Mouse (Mus musculus): ENCODE results near the gene Ergic1. TPM values are rescaled to one million over a fixed set of nuclear protein-coding genes. Genes with fewer than 3 reads are reported as not detected.

Gene Ergic1
- polyA plus RNA-seq, 1 experiment from 2014 or later: 89.6 TPM

- H3K9me3 ChIP-seq: no peaks in the 10 kb centered on the region
- H3K27me3 ChIP-seq: no peaks in the 10 kb centered on the region
- no peak overlapping the region for H3K9ac ChIP-seq (replicated peaks)
- ATAC-seq (ENCODE audit: low FRiP score, low read depth): no peak
- peaks cover 16% of the 10 kb centered on the region for H3K4me1 ChIP-seq
- H3K4me2 ChIP-seq (replicated peaks): no peak overlapping the region
- peaks cover 83% of the 10 kb centered on the region for H3K36me3 ChIP-seq
- no peak overlapping the region for H3K27ac ChIP-seq (replicated peaks)
- no peak overlapping the region for H3K4me3 ChIP-seq
- WGBS: 96% methylated on average over 8 of the region's 8 CpGs
These were observed 82.2 kb downstream of the Ergic1 start for GRCm38 (mm10) chr17:26643456-26643855.

- Histone ChIP-seq H3K4me2 (replicated peaks) (no peak overlapping the region), H3K9me3 (no peaks in the 10 kb centered on the region), H3K4me1 (peaks cover 16% of the 10 kb centered on the region), H3K27ac (replicated peaks) (peak overlapping the region; percentile 68), H3K36me3 (peaks cover 84% of the 10 kb centered on the region), H3K27me3 (no peaks in the 10 kb centered on the region), H3K9ac (replicated peaks) (no peak overlapping the region), H3K4me3 (no peak overlapping the region)
- no peak for ATAC-seq (ENCODE audit: low FRiP score, low read depth)
- WGBS: 97% methylated on average over 2 of the region's 2 CpGs
These were observed 82.7 kb downstream of the Ergic1 start for GRCm38 (mm10) chr17:26643993-26644392.

GRCm38 (mm10) chr17:26644509-26645410 lies 83.5 kb downstream of the Ergic1 start:
- ATAC-seq (ENCODE audit: low FRiP score, low read depth): peak; percentile 81
- Histone ChIP-seq H3K36me3 (peaks cover 84% of the 10 kb centered on the region), H3K27me3 (no peaks in the 10 kb centered on the region), H3K9me3 (no peaks in the 10 kb centered on the region), H3K4me1 (peaks cover 16% of the 10 kb centered on the region), H3K9ac (replicated peaks) (no peak overlapping the region), H3K27ac (replicated peaks) (peak overlapping the region; percentile 68), H3K4me3 (no peak overlapping the region), H3K4me2 (replicated peaks) (no peak overlapping the region)
- WGBS: 54% methylated on average over 9 of the region's 9 CpGs

- ATAC-seq (ENCODE audit: low FRiP score, low read depth): no peak
- no peak overlapping the region for H3K9ac ChIP-seq (replicated peaks)
- peaks cover 82% of the 10 kb centered on the region for H3K36me3 ChIP-seq
- WGBS: 86% methylated on average over 8 of the region's 8 CpGs
- H3K9me3 ChIP-seq: no peaks in the 10 kb centered on the region
- H3K4me1 ChIP-seq: peaks cover 16% of the 10 kb centered on the region
- H3K4me3 ChIP-seq: no peak overlapping the region
- no peak overlapping the region for H3K4me2 ChIP-seq (replicated peaks)
- no peaks in the 10 kb centered on the region for H3K27me3 ChIP-seq
- H3K27ac ChIP-seq (replicated peaks): peak overlapping the region; percentile 68
These were observed 84.1 kb downstream of the Ergic1 start for GRCm38 (mm10) chr17:26645411-26645854.

- H3K27ac ChIP-seq (replicated peaks): no peak overlapping the region
- no peak overlapping the region for H3K4me3 ChIP-seq
- peaks cover 16% of the 10 kb centered on the region for H3K4me1 ChIP-seq
- peaks cover 69% of the 10 kb centered on the region for H3K36me3 ChIP-seq
- H3K9me3 ChIP-seq: no peaks in the 10 kb centered on the region
- no peaks in the 10 kb centered on the region for H3K27me3 ChIP-seq
- no peak overlapping the region for H3K9ac ChIP-seq (replicated peaks)
- H3K4me2 ChIP-seq (replicated peaks): no peak overlapping the region
- ATAC-seq (ENCODE audit: low FRiP score, low read depth): no peak
- 79% methylated on average over 13 of the region's 13 CpGs for WGBS
These were observed 86.0 kb downstream of the Ergic1 start for GRCm38 (mm10) chr17:26647283-26647682.

- H3K36me3 ChIP-seq: peaks cover 61% of the 10 kb centered on the region
- H3K9me3 ChIP-seq: no peaks in the 10 kb centered on the region
- H3K4me3 ChIP-seq: no peak overlapping the region
- ATAC-seq (ENCODE audit: low FRiP score, low read depth): no peak
- 77% methylated on average over 4 of the region's 4 CpGs for WGBS
- H3K9ac ChIP-seq (replicated peaks): no peak overlapping the region
- 0 out of 2 replicates have a peak overlapping the region, but pooled peaks have one; percentile 16 for H3K27ac ChIP-seq (replicated peaks)
- peaks cover 9% of the 10 kb centered on the region for H3K4me1 ChIP-seq
- H3K4me2 ChIP-seq (replicated peaks): no peak overlapping the region
- no peaks in the 10 kb centered on the region for H3K27me3 ChIP-seq
These were observed 88.3 kb downstream of the Ergic1 start for GRCm38 (mm10) chr17:26649565-26649964.

GRCm38 (mm10) chr17:26650451-26651363 lies 89.4 kb downstream of the Ergic1 start:
- 82% methylated on average over 14 of the region's 14 CpGs for WGBS
- H3K9me3 ChIP-seq: no peaks in the 10 kb centered on the region
- no peaks in the 10 kb centered on the region for H3K27me3 ChIP-seq
- H3K9ac ChIP-seq (replicated peaks): no peak overlapping the region
- no peak for ATAC-seq (ENCODE audit: low FRiP score, low read depth)
- H3K4me1 ChIP-seq: no peaks in the 10 kb centered on the region
- H3K4me2 ChIP-seq (replicated peaks): no peak overlapping the region
- peak overlapping the region; percentile 39; the same call in 1 of the 2 replicates for H3K27ac ChIP-seq (replicated peaks)
- no peak overlapping the region for H3K4me3 ChIP-seq
- peaks cover 69% of the 10 kb centered on the region for H3K36me3 ChIP-seq

GRCm38 (mm10) chr17:26658854-26659572 lies 97.7 kb downstream of the Ergic1 start:
- Histone ChIP-seq H3K4me1 (peaks cover 14% of the 10 kb centered on the region), H3K27me3 (peaks cover 5% of the 10 kb centered on the region), H3K9ac (replicated peaks) (peak overlapping the region; percentile 31; the same call in 1 of the 2 replicates), H3K4me3 (no peak overlapping the region), H3K9me3 (no peaks in the 10 kb centered on the region), H3K27ac (replicated peaks) (no peak overlapping the region), H3K36me3 (peaks cover 29% of the 10 kb centered on the region), H3K4me2 (replicated peaks) (no peak overlapping the region)
- WGBS: 54% methylated on average over 18 of the region's 21 CpGs
- no peak for ATAC-seq (ENCODE audit: low FRiP score, low read depth)

GRCm38 (mm10) chr17:26659573-26659915 lies 98.3 kb downstream of the Ergic1 start:
- no peak overlapping the region for H3K4me2 ChIP-seq (replicated peaks)
- H3K27me3 ChIP-seq: peaks cover 5% of the 10 kb centered on the region
- 78% methylated on average over 3 of the region's 3 CpGs for WGBS
- peaks cover 24% of the 10 kb centered on the region for H3K36me3 ChIP-seq
- H3K4me3 ChIP-seq: no peak overlapping the region
- H3K9me3 ChIP-seq: no peaks in the 10 kb centered on the region
- ATAC-seq (ENCODE audit: low FRiP score, low read depth): no peak
- no peak overlapping the region for H3K27ac ChIP-seq (replicated peaks)
- H3K9ac ChIP-seq (replicated peaks): no peak overlapping the region
- peaks cover 18% of the 10 kb centered on the region for H3K4me1 ChIP-seq

- Histone ChIP-seq H3K9ac (replicated peaks) (no peak overlapping the region), H3K4me3 (no peak overlapping the region), H3K27me3 (peaks cover 7% of the 10 kb centered on the region), H3K36me3 (peaks cover 16% of the 10 kb centered on the region), H3K4me1 (peaks cover 18% of the 10 kb centered on the region), H3K27ac (replicated peaks) (no peak overlapping the region), H3K9me3 (no peaks in the 10 kb centered on the region), H3K4me2 (replicated peaks) (peak overlapping the region; percentile 31)
- 29% methylated on average over 20 of the region's 21 CpGs for WGBS
- peak; percentile 63; the same call in 1 of the 2 replicates for ATAC-seq (ENCODE audit: low FRiP score, low read depth)
These were observed 99.1 kb downstream of the Ergic1 start for GRCm38 (mm10) chr17:26660192-26660912.

GRCm38 (mm10) chr17:26662204-26662603 lies 100.9 kb downstream of the Ergic1 start:
- no peak overlapping the region for H3K27ac ChIP-seq (replicated peaks)
- H3K4me2 ChIP-seq (replicated peaks): no peak overlapping the region
- no peak for ATAC-seq (ENCODE audit: low FRiP score, low read depth)
- 88% methylated on average over 5 of the region's 5 CpGs for WGBS
- no peak overlapping the region for H3K9ac ChIP-seq (replicated peaks)
- no peak overlapping the region for H3K4me3 ChIP-seq
- peaks cover 18% of the 10 kb centered on the region for H3K4me1 ChIP-seq
- no peaks in the 10 kb centered on the region for H3K36me3 ChIP-seq
- H3K27me3 ChIP-seq: peaks cover 9% of the 10 kb centered on the region
- no peaks in the 10 kb centered on the region for H3K9me3 ChIP-seq
